Mouse (Mus musculus): ENCODE data around the gene Ercc1. TPM values are rescaled to one million over a fixed set of nuclear protein-coding genes. Genes with fewer than 3 reads are reported as not detected.
A peak's percentile ranks its signal among the peaks of the same experiment; 100 is the strongest.

Gene Ercc1
- polyA plus RNA-seq, 1 experiment from 2014 or later: 84.2 TPM

DNA sequence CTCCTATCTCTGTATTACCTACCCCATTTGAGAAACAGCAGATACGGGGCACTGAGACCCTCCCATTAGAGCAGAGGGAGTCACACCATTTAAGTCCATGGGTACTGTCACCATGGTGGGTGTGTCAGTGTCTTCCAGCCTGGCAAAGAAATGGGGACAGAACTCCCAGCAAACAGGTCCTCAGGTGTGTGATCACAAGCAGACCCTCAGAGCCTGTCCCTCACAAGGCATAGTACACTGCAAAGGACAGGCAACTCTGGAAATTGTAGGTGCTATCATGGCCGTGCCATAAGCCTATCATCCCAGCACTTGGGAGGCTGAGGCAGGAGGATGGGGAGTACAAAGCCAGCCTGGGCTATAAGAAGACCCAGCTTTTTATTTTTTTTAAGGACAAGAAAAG is 26.4 kb upstream of the Ercc1 start:
- DNase-seq (ENCODE audit: low spot score): no peak
- H3K9me3 ChIP-seq: no peaks in the 10 kb centered on the region
- 63% methylated on average over 2 of the region's 2 CpGs for WGBS
- peaks cover 42% of the 10 kb centered on the region for H3K27me3 ChIP-seq (ENCODE audit: insufficient read depth, poor library complexity, severe bottlenecking)
- no peak overlapping the region for H3K27ac ChIP-seq
- H3K4me3 ChIP-seq: no peak overlapping the region
- H3K4me1 ChIP-seq: peaks cover 36% of the 10 kb centered on the region
- no peaks in the 10 kb centered on the region for H3K36me3 ChIP-seq

- H3K4me3 ChIP-seq: no peak overlapping the region
- peaks cover 36% of the 10 kb centered on the region for H3K4me1 ChIP-seq
- no peak overlapping the region for H3K27ac ChIP-seq
- WGBS: 82% methylated on average over 7 of the region's 7 CpGs
- DNase-seq (ENCODE audit: low spot score): no peak
- no peaks in the 10 kb centered on the region for H3K9me3 ChIP-seq
- peaks cover 37% of the 10 kb centered on the region for H3K27me3 ChIP-seq (ENCODE audit: insufficient read depth, poor library complexity, severe bottlenecking)
- no peaks in the 10 kb centered on the region for H3K36me3 ChIP-seq
These were observed 25.9 kb upstream of the Ercc1 start for GRCm38 (mm10) chr7:19318676-19319075.

GRCm38 (mm10) chr7:19319458-19319857 is 25.1 kb upstream of the Ercc1 start:
- Histone ChIP-seq H3K4me1 (peaks cover 36% of the 10 kb centered on the region), H3K36me3 (no peaks in the 10 kb centered on the region), H3K27ac (peak overlapping the region; percentile 83), H3K9me3 (no peaks in the 10 kb centered on the region), H3K27me3 (ENCODE audit: insufficient read depth, poor library complexity, severe bottlenecking) (peaks cover 36% of the 10 kb centered on the region), H3K4me3 (peak overlapping the region; percentile 60)
- WGBS: 19% methylated on average over 9 of the region's 9 CpGs
- no peak for DNase-seq (ENCODE audit: low spot score)

DNA sequence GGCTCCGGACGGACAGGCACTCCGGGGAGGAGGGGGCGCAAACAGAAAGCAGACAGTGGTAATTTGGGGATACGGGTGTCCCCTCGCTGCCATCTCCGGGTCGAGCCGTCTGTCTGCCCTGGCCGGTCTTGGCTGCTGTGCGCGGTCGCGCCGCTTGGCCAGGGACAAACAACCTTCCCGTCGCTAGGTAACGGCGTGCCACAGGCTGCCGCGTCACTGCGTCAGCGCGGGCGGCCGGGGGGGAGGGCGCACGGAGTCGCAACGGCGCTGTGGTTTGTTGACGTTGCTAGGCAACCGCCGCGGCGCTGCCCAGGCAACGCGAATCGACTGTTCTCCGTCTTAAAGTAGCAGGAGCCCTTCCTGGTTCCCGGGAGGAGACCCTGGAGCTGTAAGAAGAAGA is 24.7 kb upstream of the Ercc1 start:
- peak; percentile 98 for DNase-seq (ENCODE audit: low spot score)
- Histone ChIP-seq H3K27me3 (ENCODE audit: insufficient read depth, poor library complexity, severe bottlenecking) (peaks cover 36% of the 10 kb centered on the region), H3K4me1 (peaks cover 36% of the 10 kb centered on the region), H3K9me3 (no peaks in the 10 kb centered on the region), H3K4me3 (peak overlapping the region; percentile 60), H3K27ac (peak overlapping the region; percentile 83), H3K36me3 (no peaks in the 10 kb centered on the region)
- under 1% methylated on average over 41 of the region's 41 CpGs for WGBS

DNA sequence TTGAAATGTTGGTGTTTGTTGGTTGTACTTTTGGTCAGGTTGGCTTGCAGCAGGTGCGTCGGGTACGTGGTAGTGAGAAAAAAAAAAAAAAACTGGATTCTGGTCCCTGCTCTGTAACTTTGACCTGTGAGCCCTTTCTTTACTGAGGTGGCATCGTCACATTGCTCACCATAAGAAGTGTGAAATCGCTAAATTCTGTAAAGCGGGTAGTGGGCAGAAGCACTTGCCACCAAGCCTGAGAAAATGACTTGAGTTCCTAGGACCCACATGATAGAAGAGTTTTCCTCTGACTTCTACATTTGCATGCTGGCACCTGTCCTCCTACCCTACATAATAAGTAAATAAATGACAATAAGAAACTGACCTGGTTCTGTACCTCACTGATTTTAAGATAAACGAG is 23.9 kb upstream of the Ercc1 start:
- Histone ChIP-seq H3K4me3 (peak overlapping the region; percentile 60), H3K4me1 (peaks cover 38% of the 10 kb centered on the region), H3K27ac (peak overlapping the region; percentile 83; the same call in 1 of the 2 replicates)

DNA sequence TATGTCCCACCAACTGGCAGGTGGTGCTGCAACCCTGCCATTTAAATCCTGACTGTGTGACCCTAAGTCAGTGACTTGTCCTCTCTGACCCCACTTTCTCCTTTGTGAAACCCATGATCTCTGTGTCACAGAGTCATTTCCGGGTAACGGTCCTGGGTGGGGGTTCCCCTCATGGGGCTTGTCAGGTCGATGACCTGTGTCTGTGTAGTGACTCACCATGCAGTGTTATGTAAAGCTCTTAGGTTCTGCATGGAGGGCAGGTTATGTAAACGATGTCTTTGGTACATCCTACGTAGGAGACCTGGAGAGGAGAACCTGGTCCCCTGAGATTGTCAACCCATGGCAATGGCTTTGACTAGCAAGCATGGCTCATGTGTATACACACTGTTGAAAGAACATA is 23.1 kb upstream of the Ercc1 start:
- Histone ChIP-seq H3K36me3 (no peaks in the 10 kb centered on the region), H3K4me1 (peaks cover 44% of the 10 kb centered on the region), H3K27me3 (ENCODE audit: insufficient read depth, poor library complexity, severe bottlenecking) (peaks cover 20% of the 10 kb centered on the region), H3K27ac (no peak overlapping the region), H3K9me3 (no peaks in the 10 kb centered on the region), H3K4me3 (no peak overlapping the region)
- DNase-seq (ENCODE audit: low spot score): no peak
- 54% methylated on average over 5 of the region's 5 CpGs for WGBS

More for the DNA sequence above, 23.9 kb upstream of the Ercc1 start:
- no peaks in the 10 kb centered on the region for H3K9me3 ChIP-seq
- no peak for DNase-seq (ENCODE audit: low spot score)
- 38% methylated on average over 7 of the region's 7 CpGs for WGBS
- no peaks in the 10 kb centered on the region for H3K36me3 ChIP-seq
- peaks cover 28% of the 10 kb centered on the region for H3K27me3 ChIP-seq (ENCODE audit: insufficient read depth, poor library complexity, severe bottlenecking)

- H3K9me3 ChIP-seq: no peaks in the 10 kb centered on the region
- H3K36me3 ChIP-seq: no peaks in the 10 kb centered on the region
- peaks cover 15% of the 10 kb centered on the region for H3K27me3 ChIP-seq (ENCODE audit: insufficient read depth, poor library complexity, severe bottlenecking)
- H3K4me1 ChIP-seq: peaks cover 50% of the 10 kb centered on the region
- DNase-seq (ENCODE audit: low spot score): no peak
- peak overlapping the region; percentile 23; the same call in 1 of the 2 replicates for H3K27ac ChIP-seq
- 35% methylated on average over 9 of the region's 9 CpGs for WGBS
- no peak overlapping the region for H3K4me3 ChIP-seq
These were observed 22.1 kb upstream of the Ercc1 start for GRCm38 (mm10) chr7:19322489-19322888.

DNA sequence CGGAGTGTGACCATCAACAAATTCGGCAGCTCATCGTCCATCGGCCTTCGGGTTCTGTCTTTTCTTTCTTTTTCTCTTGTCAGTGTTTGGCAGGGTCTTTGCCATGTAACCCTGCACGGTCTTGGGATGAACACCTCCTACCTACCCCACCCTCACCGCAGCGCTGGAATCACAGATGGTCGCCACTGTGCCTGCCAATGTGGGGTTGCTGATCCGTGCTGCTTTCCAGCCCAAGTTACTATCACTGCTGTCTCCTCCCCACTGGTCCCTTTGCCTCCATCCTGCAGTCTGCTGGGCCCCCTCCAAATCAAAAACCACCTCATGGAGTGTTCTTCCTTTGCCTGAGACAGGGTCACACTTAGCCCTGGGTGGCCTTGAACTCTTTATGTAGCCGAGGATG is 20.4 kb upstream of the Ercc1 start:
- WGBS: 86% methylated on average over 11 of the region's 11 CpGs
- H3K27ac ChIP-seq: peak overlapping the region; percentile 13; the same call in 1 of the 2 replicates

GRCm38 (mm10) chr7:19325262-19326199 is 19.0 kb upstream of the Ercc1 start:
- no peaks in the 10 kb centered on the region for H3K9me3 ChIP-seq
- no peaks in the 10 kb centered on the region for H3K36me3 ChIP-seq
- 61% methylated on average over 21 of the region's 21 CpGs for WGBS
- H3K27ac ChIP-seq: peak overlapping the region; percentile 86
- no peaks in the 10 kb centered on the region for H3K27me3 ChIP-seq (ENCODE audit: insufficient read depth, poor library complexity, severe bottlenecking)
- peaks cover 59% of the 10 kb centered on the region for H3K4me1 ChIP-seq
- no peak for DNase-seq (ENCODE audit: low spot score)
- peak overlapping the region; percentile 57 for H3K4me3 ChIP-seq

More for the DNA sequence above, 20.4 kb upstream of the Ercc1 start:
- Histone ChIP-seq H3K4me3 (no peak overlapping the region), H3K4me1 (peaks cover 58% of the 10 kb centered on the region), H3K9me3 (no peaks in the 10 kb centered on the region), H3K27me3 (ENCODE audit: insufficient read depth, poor library complexity, severe bottlenecking) (peaks cover 2% of the 10 kb centered on the region; the same call in 1 of the 2 replicates), H3K36me3 (no peaks in the 10 kb centered on the region)
- no peak for DNase-seq (ENCODE audit: low spot score)

- Histone ChIP-seq H3K4me3 (peak overlapping the region; percentile 57), H3K9me3 (no peaks in the 10 kb centered on the region), H3K27me3 (ENCODE audit: insufficient read depth, poor library complexity, severe bottlenecking) (no peaks in the 10 kb centered on the region), H3K27ac (peak overlapping the region; percentile 86), H3K4me1 (peaks cover 57% of the 10 kb centered on the region), H3K36me3 (no peaks in the 10 kb centered on the region)
- under 1% methylated on average over 20 of the region's 20 CpGs for WGBS
- DNase-seq (ENCODE audit: low spot score): peak; percentile 97
These were observed 18.2 kb upstream of the Ercc1 start for GRCm38 (mm10) chr7:19326359-19326758.

GRCm38 (mm10) chr7:19327128-19327527 is 17.4 kb upstream of the Ercc1 start:
- WGBS: under 1% methylated on average over 22 of the region's 22 CpGs
- Histone ChIP-seq H3K9me3 (no peaks in the 10 kb centered on the region), H3K4me3 (peak overlapping the region; percentile 57), H3K27me3 (ENCODE audit: insufficient read depth, poor library complexity, severe bottlenecking) (no peaks in the 10 kb centered on the region), H3K4me1 (peaks cover 51% of the 10 kb centered on the region), H3K27ac (peak overlapping the region; percentile 86), H3K36me3 (no peaks in the 10 kb centered on the region)
- DNase-seq (ENCODE audit: low spot score): peak; percentile 97

GRCm38 (mm10) chr7:19327782-19328181 is 16.8 kb upstream of the Ercc1 start:
- 72% methylated on average over 5 of the region's 5 CpGs for WGBS
- Histone ChIP-seq H3K9me3 (no peaks in the 10 kb centered on the region), H3K4me3 (peak overlapping the region; percentile 57; the same call in 1 of the 2 replicates), H3K36me3 (no peaks in the 10 kb centered on the region), H3K27ac (peak overlapping the region; percentile 86), H3K27me3 (ENCODE audit: insufficient read depth, poor library complexity, severe bottlenecking) (no peaks in the 10 kb centered on the region), H3K4me1 (peaks cover 48% of the 10 kb centered on the region)
- no peak for DNase-seq (ENCODE audit: low spot score)

DNA sequence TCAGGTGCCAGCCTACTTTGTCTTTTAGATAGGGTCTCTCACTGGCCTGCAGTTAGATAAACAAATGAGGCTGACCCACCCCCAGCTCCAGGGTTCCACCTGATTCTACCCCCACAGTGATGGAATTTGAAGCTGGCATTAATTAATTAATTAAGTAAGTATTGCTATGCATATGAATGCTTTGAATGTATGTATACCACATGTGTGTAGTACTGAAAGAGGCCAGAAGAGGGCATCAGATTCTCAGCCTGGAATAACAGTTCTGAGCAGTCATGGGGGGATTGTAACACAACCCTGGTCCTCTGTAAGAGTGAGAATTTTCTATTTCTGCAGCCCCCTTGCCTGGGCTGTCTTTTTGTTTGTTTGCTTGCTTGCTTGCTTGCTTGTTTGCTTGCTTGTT is 16.2 kb upstream of the Ercc1 start:
- no peaks in the 10 kb centered on the region for H3K36me3 ChIP-seq
- no peaks in the 10 kb centered on the region for H3K27me3 ChIP-seq (ENCODE audit: insufficient read depth, poor library complexity, severe bottlenecking)
- DNase-seq (ENCODE audit: low spot score): no peak
- peak overlapping the region; percentile 86; the same call in 1 of the 2 replicates for H3K27ac ChIP-seq
- no peak overlapping the region for H3K4me3 ChIP-seq
- peaks cover 52% of the 10 kb centered on the region for H3K4me1 ChIP-seq
- H3K9me3 ChIP-seq: no peaks in the 10 kb centered on the region

Data from heart, embryonic 10.5 days (tissue).